Mouse (Mus musculus) testis, adult 2 months (tissue): ENCODE measurements around the gene Klhl23. TPM values are rescaled to one million over a fixed set of nuclear protein-coding genes. Genes with fewer than 3 reads are reported as not detected.
A peak's percentile ranks its signal among the peaks of the same experiment; 100 is the strongest.

Source experiments
- H3K27ac ChIP-seq: fragments of 200-500 bp; 2 replicates; pipeline ENCODE4 v1.5.1; 2012; ENCODE audit warnings: low read depth, low read length; ENCODE audit not compliant: control insufficient read depth, insufficient read depth
- H3K27me3 ChIP-seq: fragments of 200-500 bp; 2 replicates; pipeline ENCODE4 v1.6.1; 2012; ENCODE audit warnings: mild to moderate bottlenecking, low read length, moderate library complexity; ENCODE audit not compliant: control insufficient read depth, insufficient read depth
- H3K36me3 ChIP-seq: fragments of 200-500 bp; 2 replicates; pipeline ENCODE4 v1.6.1; 2012; ENCODE audit warnings: mild to moderate bottlenecking, low read length; ENCODE audit not compliant: control insufficient read depth, insufficient read depth
- H3K4me1 ChIP-seq: fragments of 200-500 bp; 2 replicates; pipeline ENCODE4 v1.6.1; 2012; ENCODE audit warnings: low read length; ENCODE audit not compliant: control insufficient read depth, insufficient read depth
- H3K4me3 ChIP-seq: fragments of 200-500 bp; 2 replicates; pipeline ENCODE4 v1.5.1; 2012; ENCODE audit warnings: low read depth, mild to moderate bottlenecking, low read length, moderate library complexity, mixed read lengths; ENCODE audit not compliant: control insufficient read depth
- CTCF ChIP-seq: fragments of 200-500 bp; IDR thresholded peaks from 2 replicates; pipeline ENCODE4 v1.5.1; 2012; ENCODE audit warnings: low read depth, mild to moderate bottlenecking, inconsistent platforms, low read length, moderate library complexity; ENCODE audit not compliant: control insufficient read depth, insufficient read depth, insufficient replicate concordance
- POLR2A ChIP-seq: fragments of 200-500 bp; IDR thresholded peaks from 2 replicates; pipeline ENCODE4 v1.6.1; 2012; ENCODE audit warnings: low read depth, mild to moderate bottlenecking, inconsistent platforms, low read length, moderate library complexity; ENCODE audit not compliant: control insufficient read depth
- polyA plus RNA-seq: library from polyadenylated mRNA; depleted of rRNA; stranded (reverse); fragments of >200 nt; gene quantifications from 2 replicates; pipeline ENCODE4 v1.2.3, GENCODE M21; 2012

The Klhl23 gene
- polyA plus RNA-seq, 1 experiment: 20.3 TPM

DNA sequence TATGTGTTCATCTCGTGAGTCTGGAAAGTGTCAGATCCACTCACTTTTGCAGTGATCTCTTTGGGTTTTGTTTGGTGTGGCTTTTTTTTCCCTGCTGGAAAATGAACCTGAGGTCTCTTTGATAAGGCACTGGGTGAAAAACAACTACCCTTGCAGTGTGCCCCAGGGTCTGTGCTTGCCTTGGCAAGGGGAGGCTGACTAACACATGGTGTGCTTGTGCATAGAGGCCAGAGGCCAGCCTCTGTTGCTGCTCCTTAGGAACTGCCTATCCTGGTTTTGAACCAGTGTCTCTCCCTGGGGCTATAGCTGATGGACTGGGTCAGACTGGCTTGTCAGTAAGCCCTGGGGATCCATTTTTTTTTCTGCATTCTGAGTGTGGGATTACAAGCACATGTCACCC lies 1.5 kb upstream of the Klhl23 start:
- Histone ChIP-seq H3K4me3 (no peak overlapping the region), H3K36me3 (no peaks in the 10 kb centered on the region), H3K27me3 (no peaks in the 10 kb centered on the region), H3K27ac (no peak overlapping the region), H3K4me1 (peaks cover 3% of the 10 kb centered on the region)
- TF ChIP-seq POLR2A: no peak
- TF ChIP-seq CTCF: no peak

DNA sequence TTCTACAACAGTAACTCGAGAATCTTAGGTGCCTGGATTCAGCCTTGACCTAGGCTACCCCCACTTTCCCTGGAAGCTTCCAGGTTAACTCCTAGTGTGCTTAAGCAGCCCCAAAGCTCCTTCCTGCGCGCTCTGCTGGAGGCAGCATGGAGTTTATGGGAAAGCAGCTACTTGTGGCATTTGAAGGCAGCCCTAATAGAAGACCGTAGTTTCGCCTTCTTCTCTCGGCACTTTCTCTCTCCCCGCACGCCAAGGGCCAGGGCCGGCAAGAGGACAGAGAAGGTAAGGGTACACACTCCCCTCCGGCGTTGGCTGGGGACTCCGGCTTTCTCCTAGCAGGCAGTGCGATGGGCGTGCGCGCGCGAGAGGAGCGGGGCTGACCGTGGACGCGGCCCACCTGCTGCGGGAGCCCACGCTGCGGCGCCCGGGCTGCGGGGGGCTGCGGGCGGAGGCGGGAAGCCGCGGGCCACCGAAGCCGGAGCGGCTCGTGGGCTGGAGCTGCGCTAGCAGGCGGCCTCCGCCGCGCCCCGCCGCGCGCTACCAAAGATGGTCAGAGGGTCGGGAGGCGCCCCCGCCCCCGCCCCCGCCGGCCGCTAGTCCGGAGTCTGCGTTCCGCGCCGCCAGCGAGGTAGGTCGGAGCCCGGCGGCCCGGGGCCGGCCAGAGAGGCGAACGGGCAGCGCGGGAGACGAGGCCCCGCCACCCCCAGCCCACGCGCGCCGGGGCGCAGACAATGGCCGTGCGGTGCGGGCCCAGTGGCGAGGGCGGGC lies 801 bp downstream of the Klhl23 start:
- peaks cover 3% of the 10 kb centered on the region for H3K4me1 ChIP-seq
- peak overlapping the region; percentile 75 for H3K4me3 ChIP-seq
- H3K27ac ChIP-seq: peak overlapping the region; percentile 78

DNA sequence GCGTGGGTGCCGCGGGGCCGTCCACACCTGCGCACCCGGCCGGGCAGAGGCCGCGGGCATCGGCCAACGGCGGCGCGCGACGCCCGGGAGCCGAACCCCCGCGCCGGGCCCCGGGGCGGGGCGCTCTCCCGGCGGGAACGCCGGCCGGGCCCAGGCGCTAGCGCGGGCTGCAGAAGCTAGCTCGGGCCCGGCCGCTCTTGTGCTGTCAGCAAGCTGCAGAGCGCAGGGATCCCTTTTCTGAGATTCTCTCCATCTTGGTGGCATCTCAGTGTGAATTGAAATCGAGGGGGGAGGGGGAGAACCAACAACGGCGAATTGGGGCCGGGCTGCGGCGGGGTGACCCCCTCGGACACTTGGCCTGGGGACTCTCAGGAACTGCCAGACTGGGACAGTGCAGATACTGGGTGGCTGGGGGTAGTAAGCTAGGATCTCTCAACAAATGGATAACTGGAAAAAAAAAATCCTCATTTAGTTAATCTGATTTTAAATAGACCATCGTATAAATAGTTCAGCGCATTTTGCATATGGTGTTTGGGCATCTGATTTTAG lies 1.5 kb downstream of the Klhl23 start:
- no peaks in the 10 kb centered on the region for H3K36me3 ChIP-seq
- peaks cover 3% of the 10 kb centered on the region for H3K4me1 ChIP-seq
- H3K4me3 ChIP-seq: peak overlapping the region; percentile 75
- H3K27ac ChIP-seq: peak overlapping the region; percentile 78
- no peaks in the 10 kb centered on the region for H3K27me3 ChIP-seq
- TF ChIP-seq CTCF (no peak), POLR2A (no peak)

More for the DNA sequence above, 801 bp downstream of the Klhl23 start:
- H3K36me3 ChIP-seq: no peaks in the 10 kb centered on the region
- TF ChIP-seq CTCF (no peak), POLR2A (peak; percentile 37; the same call in 1 of the 2 replicates)
- no peaks in the 10 kb centered on the region for H3K27me3 ChIP-seq

DNA sequence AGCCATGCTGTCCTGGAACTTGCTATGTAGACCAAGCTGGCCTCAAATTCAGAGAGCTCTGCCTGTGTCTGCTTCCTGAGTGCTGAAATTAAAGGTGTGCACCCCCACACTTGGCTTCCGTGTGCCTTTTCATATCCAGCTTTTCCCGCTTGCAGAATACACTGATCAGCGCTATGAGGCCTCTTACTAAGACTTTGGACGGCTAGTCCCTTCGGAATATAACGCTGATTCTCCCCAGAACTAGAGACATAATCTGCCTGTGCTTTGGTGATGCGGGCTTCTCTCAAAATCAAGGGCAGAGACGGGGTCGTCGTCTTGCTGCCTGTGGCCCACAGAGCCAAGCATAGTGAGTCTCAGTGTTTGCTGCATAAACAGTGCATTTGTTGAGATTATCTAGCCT lies 4.2 kb downstream of the Klhl23 start:
- H3K27ac ChIP-seq: peak overlapping the region; percentile 49

DNA sequence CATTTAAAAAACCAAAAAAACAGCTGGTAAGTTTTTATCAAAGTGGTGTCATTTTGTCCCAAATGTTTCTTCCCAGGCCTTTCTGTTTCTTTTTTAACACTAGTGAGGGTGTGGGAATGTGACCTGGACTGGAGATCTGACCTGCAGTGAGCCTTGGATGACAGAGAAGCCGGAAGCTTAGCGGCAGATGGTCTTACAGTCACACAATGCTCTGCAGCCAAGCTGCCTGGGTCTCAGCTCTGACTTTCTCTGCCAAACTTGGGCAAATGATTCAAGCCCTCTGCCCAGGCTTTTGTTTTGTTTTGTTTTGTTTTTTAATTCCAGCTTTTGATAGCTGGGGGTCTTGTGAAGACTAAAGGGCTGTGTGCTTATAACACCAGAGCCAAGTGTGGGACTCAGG lies 4.6 kb downstream of the Klhl23 start:
- TF ChIP-seq POLR2A: no peak
- no peak for TF ChIP-seq CTCF
- H3K27ac ChIP-seq: peak overlapping the region; percentile 54
- H3K36me3 ChIP-seq: no peaks in the 10 kb centered on the region

More for the DNA sequence above, 4.2 kb downstream of the Klhl23 start:
- no peak for TF ChIP-seq CTCF
- Histone ChIP-seq H3K36me3 (no peaks in the 10 kb centered on the region), H3K27me3 (no peaks in the 10 kb centered on the region), H3K4me3 (no peak overlapping the region), H3K4me1 (peaks cover 3% of the 10 kb centered on the region)

DNA sequence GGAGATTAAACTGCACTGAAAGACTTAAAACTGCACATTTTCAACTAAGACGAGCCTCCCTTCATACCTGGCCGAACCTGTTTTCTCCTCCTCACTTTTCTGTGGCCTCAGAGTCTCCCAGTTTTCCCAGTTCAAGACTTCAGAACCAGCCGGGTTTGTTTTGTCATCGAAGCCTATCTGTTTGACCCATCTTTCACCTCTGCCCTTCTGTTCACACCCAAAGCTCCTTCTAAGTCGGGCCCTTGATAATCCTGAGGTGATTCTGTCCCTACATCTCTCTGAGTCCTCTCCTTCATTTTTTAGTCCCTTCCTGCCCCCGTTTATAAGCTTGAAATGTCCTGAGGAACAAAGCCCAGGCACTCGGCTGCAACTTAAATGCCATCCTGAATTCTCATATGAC lies 6.3 kb downstream of the Klhl23 start:
- Histone ChIP-seq H3K36me3 (no peaks in the 10 kb centered on the region), H3K4me3 (no peak overlapping the region), H3K4me1 (peaks cover 3% of the 10 kb centered on the region), H3K27ac (no peak overlapping the region), H3K27me3 (no peaks in the 10 kb centered on the region)
- TF ChIP-seq CTCF: no peak
- TF ChIP-seq POLR2A: no peak

More for the DNA sequence above, 4.6 kb downstream of the Klhl23 start:
- Histone ChIP-seq H3K4me1 (peaks cover 3% of the 10 kb centered on the region), H3K4me3 (no peak overlapping the region), H3K27me3 (no peaks in the 10 kb centered on the region)

DNA sequence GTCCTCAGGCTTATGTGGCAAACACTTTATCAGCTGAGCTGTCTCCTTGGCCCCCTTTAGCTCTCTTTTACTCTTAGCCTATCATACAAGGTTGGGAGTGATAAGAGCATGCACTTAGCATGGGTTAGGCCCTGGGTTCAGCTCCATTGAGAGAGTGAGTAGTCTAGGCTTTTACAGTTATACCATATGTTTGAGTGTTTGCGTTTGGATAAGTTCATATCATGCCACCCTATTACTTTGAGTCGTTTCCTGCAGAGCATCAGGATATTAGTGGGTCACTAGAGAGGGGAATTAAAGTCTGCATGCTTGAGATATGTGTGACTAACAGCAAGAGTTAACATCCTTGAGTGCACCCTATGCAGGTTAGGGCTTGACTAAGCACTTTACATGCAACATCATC lies 7.9 kb downstream of the Klhl23 start:
- Histone ChIP-seq H3K4me1 (no peaks in the 10 kb centered on the region), H3K27ac (no peak overlapping the region), H3K4me3 (no peak overlapping the region), H3K27me3 (no peaks in the 10 kb centered on the region), H3K36me3 (no peaks in the 10 kb centered on the region)
- TF ChIP-seq CTCF (no peak), POLR2A (no peak)

DNA sequence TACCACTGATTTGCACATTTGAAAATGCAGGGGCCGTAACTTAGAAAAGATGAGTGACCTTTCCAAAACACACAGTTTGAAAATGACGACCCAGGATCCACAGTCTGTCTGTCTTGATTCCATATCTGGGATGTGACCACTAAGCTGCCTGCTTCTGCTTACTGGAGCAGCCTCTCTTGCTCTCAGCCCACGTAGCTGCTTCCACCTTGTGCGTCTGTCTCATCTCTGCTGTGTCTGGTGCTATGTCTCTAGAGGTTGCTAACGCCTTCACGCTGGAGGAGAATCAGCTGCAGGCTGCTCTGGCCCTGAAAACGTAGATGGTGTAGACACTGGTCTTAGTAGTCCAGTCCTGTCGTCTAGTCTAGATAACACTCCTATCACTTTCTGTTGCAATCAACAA lies 8.4 kb downstream of the Klhl23 start:
- Histone ChIP-seq H3K4me3 (no peak overlapping the region), H3K27ac (no peak overlapping the region), H3K4me1 (no peaks in the 10 kb centered on the region), H3K27me3 (no peaks in the 10 kb centered on the region), H3K36me3 (no peaks in the 10 kb centered on the region)
- no peak for TF ChIP-seq CTCF
- no peak for TF ChIP-seq POLR2A
